Mouse (Mus musculus) limb, embryonic 14.5 days (tissue): Measurements from ENCODE around the gene Synj1. TPM values are rescaled to one million over a fixed set of nuclear protein-coding genes. Genes with fewer than 3 reads are reported as not detected.

ENCODE experiments used
- ATAC-seq: fragments of 200-750 bp; cut with Nextera tagmentation; 2 replicates; pipeline ENCODE4 v1.8.0; 2017; ENCODE audit warnings: low read depth, moderate number of reproducible peaks, moderate TSS enrichment; ENCODE audit not compliant: low FRiP score
- DNase-seq: peaks from one replicate; pipeline ENCODE4 v3.0.0-alpha.2; 2015; ENCODE audit warnings: low spot score
- H3K27ac ChIP-seq: fragments of 300-500 bp; sonication (generic); replicated peaks from 2 replicates; pipeline ENCODE4 v1.5.1; 2014; ENCODE audit warnings: low read depth, mild to moderate bottlenecking, low read length, moderate library complexity, mixed read lengths
- H3K27me3 ChIP-seq: fragments of 300-500 bp; sonication (generic); 2 replicates; pipeline ENCODE4 v1.6.1; 2014; ENCODE audit warnings: low read length, mixed read lengths; ENCODE audit not compliant: control insufficient read depth, insufficient read depth
- H3K36me3 ChIP-seq: fragments of 300-500 bp; sonication (generic); 2 replicates; pipeline ENCODE4 v1.6.1; 2014; ENCODE audit warnings: mild to moderate bottlenecking, low read length, moderate library complexity, mixed read lengths; ENCODE audit not compliant: control insufficient read depth, insufficient read depth
- H3K4me1 ChIP-seq: fragments of 300-500 bp; sonication (generic); 2 replicates; pipeline ENCODE4 v1.6.1; 2014; ENCODE audit warnings: antibody characterized with exemption, low read length, mixed read lengths; ENCODE audit not compliant: control insufficient read depth, insufficient read depth
- H3K4me2 ChIP-seq: fragments of 300-500 bp; sonication (generic); replicated peaks from 2 replicates; pipeline ENCODE4 v1.6.1; 2014; ENCODE audit warnings: low read depth, mild to moderate bottlenecking, low read length, moderate library complexity; ENCODE audit not compliant: severe bottlenecking
- H3K4me3 ChIP-seq: fragments of 300-500 bp; sonication (generic); replicated peaks from 2 replicates; pipeline ENCODE4 v1.5.1; 2014; ENCODE audit warnings: low read length
- H3K9ac ChIP-seq: fragments of 300-500 bp; sonication (generic); 2 replicates; pipeline ENCODE4 v1.6.1; 2014; ENCODE audit warnings: mild to moderate bottlenecking, low read depth, low read length, moderate library complexity; ENCODE audit not compliant: severe bottlenecking
- H3K9me3 ChIP-seq: fragments of 300-500 bp; sonication (generic); 2 replicates; pipeline ENCODE4 v1.6.1; 2016; ENCODE audit warnings: low read length; ENCODE audit not compliant: control insufficient read depth
- POLR2A ChIP-seq: fragments of 200-500 bp; IDR thresholded peaks from 2 replicates; pipeline ENCODE4 v1.8.0; 2012; ENCODE audit warnings: inconsistent platforms, mild to moderate bottlenecking, moderate library complexity, borderline replicate concordance; ENCODE audit not compliant: insufficient read depth, insufficient read length; ENCODE audit errors: extremely low read depth
- WGBS: fragments of 180-500 bp; shearing (Covaris S2); extraction: QIAGEN DNeasy Blood & Tissue Kit; methylation state at CpG from one replicate; pipeline ENCODE4 v1.1.7; 2014; 5-methylcytosine and 5-hydroxymethylcytosine counted together
- polyA plus RNA-seq, 2 experiments: library from polyadenylated mRNA; depleted of rRNA in 1 of 2; stranded (reverse) in 1 of 2; unstranded in 1 of 2; fragments of >200 nt; fragmentation: Nextera tagmentation in 1 of 2; extraction: Ambion mirVana in 1 of 2; gene quantifications; 2 replicates each; pipeline versions ENCODE4 v1.2.1 to v1.2.3; 2012 to 2014

Synj1 gene
- polyA plus RNA-seq, 2 experiments: 14.5 to 19.2 TPM

- peaks cover 86% of the 10 kb centered on the region for H3K36me3 ChIP-seq
Observed at GRCm38 (mm10) chr16:91020842-91021483, 9.9 kb upstream of the Synj1 start.

DNA sequence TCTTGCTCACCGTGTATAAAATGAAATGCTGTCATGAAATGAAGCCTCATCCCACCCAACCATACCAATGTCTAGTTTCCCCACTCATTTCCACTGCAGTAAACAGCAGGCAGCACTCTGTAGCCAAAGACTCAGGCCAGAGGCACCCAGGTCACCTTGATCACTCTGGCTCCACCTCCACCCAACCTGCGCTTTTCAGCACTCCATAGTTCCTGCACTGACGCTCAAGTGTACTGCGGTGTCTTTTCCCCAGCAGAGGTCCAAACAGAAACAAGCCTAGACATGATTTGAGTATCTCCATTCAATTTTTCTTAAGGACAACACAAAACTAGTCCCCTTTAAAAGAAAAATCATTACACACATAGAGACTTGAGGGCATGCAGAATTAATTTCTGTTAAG is 8.4 kb upstream of the Synj1 start:
- Histone ChIP-seq H3K27ac (no peak overlapping the region), H3K36me3 (peaks cover 84% of the 10 kb centered on the region), H3K4me3 (no peak overlapping the region), H3K4me1 (no peaks in the 10 kb centered on the region), H3K4me2 (no peak overlapping the region), H3K27me3 (no peaks in the 10 kb centered on the region), H3K9me3 (no peaks in the 10 kb centered on the region; the same call in 1 of the 2 replicates), H3K9ac (no peak overlapping the region)
- ATAC-seq: no peak
- WGBS: 88% methylated on average over 4 of the region's 4 CpGs
- TF ChIP-seq POLR2A: no peak
- DNase-seq: no peak

More at GRCm38 (mm10) chr16:91020842-91021483, 9.9 kb upstream of the Synj1 start:
- no peak for ATAC-seq
- Histone ChIP-seq H3K9me3 (no peaks in the 10 kb centered on the region; the same call in 1 of the 2 replicates), H3K9ac (no peak overlapping the region), H3K4me1 (no peaks in the 10 kb centered on the region), H3K27me3 (no peaks in the 10 kb centered on the region), H3K4me3 (no peak overlapping the region), H3K4me2 (no peak overlapping the region), H3K27ac (no peak overlapping the region)
- TF ChIP-seq POLR2A: no peak
- DNase-seq: no peak
- WGBS: 92% methylated on average over 10 of the region's 10 CpGs

GRCm38 (mm10) chr16:91015761-91016160 is 4.7 kb upstream of the Synj1 start:
- DNase-seq: no peak
- H3K36me3 ChIP-seq: peaks cover 64% of the 10 kb centered on the region
- no peak overlapping the region for H3K27ac ChIP-seq
- H3K4me1 ChIP-seq: peaks cover 4% of the 10 kb centered on the region; the same call in 1 of the 2 replicates
- no peak overlapping the region for H3K4me2 ChIP-seq
- no peak overlapping the region for H3K9ac ChIP-seq
- ATAC-seq: no peak
- TF ChIP-seq POLR2A: no peak
- no peak overlapping the region for H3K4me3 ChIP-seq
- 97% methylated on average over 4 of the region's 4 CpGs for WGBS
- H3K9me3 ChIP-seq: no peaks in the 10 kb centered on the region
- no peaks in the 10 kb centered on the region for H3K27me3 ChIP-seq

- H3K27ac ChIP-seq: no peak overlapping the region
- 47% methylated on average over 3 of the region's 3 CpGs for WGBS
Observed at GRCm38 (mm10) chr16:91011847-91012246, 739 bp upstream of the Synj1 start.

DNA sequence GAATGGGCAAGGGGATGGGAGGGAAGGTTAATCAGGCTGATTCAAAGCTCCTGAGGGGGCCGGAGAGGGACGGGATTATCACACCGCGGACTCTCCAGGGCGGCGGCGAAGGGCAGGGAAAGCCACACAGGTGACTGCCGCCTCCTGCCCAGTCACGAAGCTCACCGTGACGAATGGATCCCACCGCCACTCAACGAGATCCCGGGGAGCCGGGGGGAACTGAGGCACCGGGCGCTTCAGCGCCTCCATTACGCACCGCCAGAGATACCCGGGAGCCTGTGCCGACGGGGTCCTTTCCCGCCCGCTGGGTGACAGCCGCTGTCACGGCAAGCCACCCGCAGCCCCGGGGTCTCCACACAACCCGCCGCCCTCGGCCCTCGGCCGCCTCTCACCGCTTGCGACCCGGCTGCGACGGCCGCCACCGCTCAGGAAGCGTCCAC is 507 bp downstream of the Synj1 start:
- no peak for DNase-seq
- Histone ChIP-seq H3K9me3 (no peaks in the 10 kb centered on the region), H3K27ac (peak overlapping the region; percentile 67), H3K36me3 (peaks cover 22% of the 10 kb centered on the region), H3K4me2 (peak overlapping the region; percentile 72), H3K9ac (peak overlapping the region; percentile 75), H3K4me3 (peak overlapping the region; percentile 91), H3K27me3 (no peaks in the 10 kb centered on the region), H3K4me1 (peaks cover 4% of the 10 kb centered on the region; the same call in 1 of the 2 replicates)
- no peak; the same call in 1 of the 2 replicates for ATAC-seq
- WGBS: 2% methylated on average over 30 of the region's 42 CpGs
- no peak for TF ChIP-seq POLR2A

More at GRCm38 (mm10) chr16:91011847-91012246, 739 bp upstream of the Synj1 start:
- peaks cover 4% of the 10 kb centered on the region; the same call in 1 of the 2 replicates for H3K4me1 ChIP-seq
- no peaks in the 10 kb centered on the region for H3K9me3 ChIP-seq
- DNase-seq: no peak
- H3K27me3 ChIP-seq: no peaks in the 10 kb centered on the region
- H3K36me3 ChIP-seq: peaks cover 27% of the 10 kb centered on the region
- ATAC-seq: no peak
- TF ChIP-seq POLR2A: no peak
- peak overlapping the region; percentile 91 for H3K4me3 ChIP-seq
- H3K9ac ChIP-seq: no peak overlapping the region
- peak overlapping the region; percentile 72 for H3K4me2 ChIP-seq
